Mouse (Mus musculus) left cerebral cortex, postnatal 14 days (tissue): ENCODE results near the gene She. TPM values are rescaled to one million over a fixed set of nuclear protein-coding genes. Genes with fewer than 3 reads are reported as not detected.

Experiments used
- DNase-seq, 2 experiments: peaks; one replicate each; pipeline ENCODE4 v3.0.0; 2021 to 2022; ENCODE audit warnings: low spot score in 2 of 2, mixed read lengths in 1 of 2
- intact Hi-C: fragments of 180-260 bp; cut with DNase I; formaldehyde crosslinking; loops from one replicate; pipeline ENCODE4 v1.15.1; 2025
- total RNA-seq, 2 experiments: library from RNA; stranded (reverse); gene quantifications; 2 replicates each; pipeline ENCODE4 v1.2.3; 2021

She gene
- total RNA-seq, 2 experiments from 2014 or later: 3.6 to 3.7 TPM

GRCm38 (mm10) chr3:89812166-89812565 lies 19.0 kb upstream of the She start:
- DNase-seq: no peak

GRCm38 (mm10) chr3:89814051-89814450 lies 17.1 kb upstream of the She start:
- intact Hi-C loops: no loop called here
- no peak for DNase-seq

More at GRCm38 (mm10) chr3:89812166-89812565, 19.0 kb upstream of the She start:
- intact Hi-C loops: no loop called here

GRCm38 (mm10) chr3:89817056-89817455 lies 14.1 kb upstream of the She start:
- peak in 1 of 2 experiments; percentile 12 for DNase-seq
- intact Hi-C loops: no loop called here

DNA sequence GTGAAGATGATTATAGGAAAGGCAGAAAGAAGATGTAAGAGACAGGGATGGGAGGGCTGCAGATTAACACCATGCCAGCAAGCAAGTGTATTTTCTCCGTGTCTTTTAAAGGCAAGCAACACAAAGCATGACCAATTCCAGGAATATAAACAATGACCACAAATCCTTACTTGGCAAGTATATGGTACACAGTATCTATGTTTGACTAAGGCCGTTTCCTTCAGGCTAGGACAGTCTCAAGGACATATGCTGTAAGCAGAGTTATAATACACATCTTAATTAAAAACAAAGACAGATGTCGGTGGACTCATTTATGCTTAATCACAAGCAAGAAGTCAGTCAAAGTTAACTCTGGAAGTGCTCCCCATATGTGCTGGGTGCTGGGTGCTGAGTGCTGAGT lies 12.6 kb upstream of the She start:
- DNase-seq: no peak
- intact Hi-C loops: no loop called here

- intact Hi-C loops: no loop called here
- DNase-seq: no peak
These were observed 11.3 kb upstream of the She start for GRCm38 (mm10) chr3:89819897-89820296.

- intact Hi-C loops: no loop called here
These were observed 10.7 kb upstream of the She start for GRCm38 (mm10) chr3:89820311-89821095.

DNA sequence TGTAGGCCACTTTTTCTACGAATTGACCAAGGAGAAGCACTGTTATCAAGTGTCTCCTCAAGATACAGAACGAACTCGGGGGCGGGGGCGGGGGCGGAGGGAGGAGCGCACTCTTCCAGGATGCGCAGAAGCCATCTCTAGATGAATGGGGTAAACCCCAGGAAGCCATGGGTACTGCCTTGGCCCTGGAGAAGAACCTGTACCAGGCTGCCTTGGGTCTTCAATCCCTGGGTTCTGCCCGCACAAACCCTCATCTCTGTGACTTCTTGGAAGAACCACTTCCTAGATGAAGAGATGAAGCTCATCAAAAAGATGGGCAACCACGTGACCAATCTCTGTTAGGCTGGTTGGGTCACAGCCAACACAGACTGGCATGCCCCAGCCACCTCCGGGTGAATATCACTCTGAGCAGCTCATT lies 10.1 kb upstream of the She start:
- intact Hi-C loops: no loop called here
- DNase-seq: no peak

More at GRCm38 (mm10) chr3:89820311-89821095, 10.7 kb upstream of the She start:
- DNase-seq: no peak

DNA sequence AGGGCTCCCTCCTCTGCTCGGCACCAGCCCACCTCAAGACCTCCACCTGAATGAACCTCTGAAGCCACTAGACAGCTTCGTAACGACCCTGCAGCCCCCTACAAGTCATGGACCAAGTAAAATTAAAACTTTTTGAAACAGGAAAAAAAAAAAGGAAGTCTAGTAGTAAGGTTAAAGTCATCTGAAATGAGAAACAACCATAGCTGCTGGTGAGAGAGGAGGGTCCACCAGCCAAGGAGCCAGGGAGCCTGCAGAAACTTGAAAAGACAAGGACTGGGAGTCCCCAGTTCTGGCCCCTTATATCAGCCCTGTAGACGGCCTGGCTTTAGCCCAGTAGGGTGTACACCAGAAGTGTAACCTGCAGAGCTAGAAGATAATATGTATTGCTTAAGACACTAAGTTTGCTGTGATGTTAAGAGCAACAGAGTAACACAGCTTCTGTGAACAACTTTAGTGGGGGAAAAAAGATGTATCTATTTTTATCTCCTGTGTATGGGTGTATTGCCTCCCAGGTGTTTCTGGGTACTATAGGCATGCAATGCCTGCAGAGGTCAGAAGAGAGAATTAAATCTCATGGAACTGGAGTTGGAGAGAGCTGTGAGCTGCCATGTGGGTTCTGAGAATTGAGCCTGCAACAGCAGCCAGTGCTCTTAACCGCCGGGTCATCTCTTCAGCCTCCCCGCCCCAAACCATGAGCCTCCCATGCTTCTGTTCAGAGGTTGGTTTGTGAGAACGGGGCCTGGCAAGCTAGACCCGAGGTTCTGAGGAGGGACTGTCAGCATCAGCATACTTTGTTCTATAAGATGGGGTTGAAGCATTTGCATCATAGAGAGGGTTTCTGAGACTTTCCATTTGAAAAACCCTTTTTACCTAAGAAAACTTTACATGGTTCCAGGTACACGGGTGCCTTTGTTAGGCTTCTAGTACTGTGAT lies 9.4 kb upstream of the She start:
- intact Hi-C loops: no loop called here
- DNase-seq: no peak

DNA sequence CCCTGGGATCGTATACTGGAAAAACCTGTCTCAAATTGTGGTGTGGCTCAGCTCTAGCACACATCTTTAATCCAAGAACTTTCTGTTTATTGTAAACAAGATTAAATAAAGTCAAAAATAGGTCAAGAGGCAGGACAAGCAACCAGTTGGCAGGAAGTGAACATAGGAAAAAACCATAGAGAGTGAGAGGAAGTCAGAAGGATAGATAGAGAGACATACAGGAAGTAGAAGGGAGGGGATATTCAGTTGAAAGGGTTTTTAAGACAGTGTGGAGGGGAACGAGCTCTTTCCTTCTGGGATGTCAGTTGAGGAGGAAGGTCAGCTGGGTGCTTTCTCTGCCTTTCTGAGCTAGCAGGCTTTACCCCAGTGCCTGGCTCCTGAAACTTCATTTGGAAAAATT lies 7.6 kb upstream of the She start:
- DNase-seq: no peak
- intact Hi-C loops: no loop called here

DNA sequence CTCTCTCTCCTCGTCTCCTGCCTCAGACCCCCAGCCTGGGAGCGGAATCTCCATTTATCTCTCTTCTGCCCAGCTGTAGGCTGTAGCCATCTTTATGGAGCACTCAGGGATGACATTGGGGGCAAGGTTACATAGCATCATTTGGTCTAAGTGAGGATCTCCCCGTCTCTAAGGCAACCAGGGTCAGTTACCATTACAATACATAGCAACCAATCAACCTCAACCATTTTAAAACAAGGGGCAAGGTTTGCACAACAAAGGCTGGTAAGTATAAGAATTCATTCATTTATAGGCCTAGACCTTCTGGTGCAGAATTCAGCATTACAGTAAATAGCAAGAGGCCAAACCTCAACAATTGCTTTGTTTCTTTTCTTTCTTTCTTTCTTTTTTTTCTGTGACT lies 4.9 kb upstream of the She start:
- DNase-seq: no peak
- intact Hi-C loops: no loop called here

DNA sequence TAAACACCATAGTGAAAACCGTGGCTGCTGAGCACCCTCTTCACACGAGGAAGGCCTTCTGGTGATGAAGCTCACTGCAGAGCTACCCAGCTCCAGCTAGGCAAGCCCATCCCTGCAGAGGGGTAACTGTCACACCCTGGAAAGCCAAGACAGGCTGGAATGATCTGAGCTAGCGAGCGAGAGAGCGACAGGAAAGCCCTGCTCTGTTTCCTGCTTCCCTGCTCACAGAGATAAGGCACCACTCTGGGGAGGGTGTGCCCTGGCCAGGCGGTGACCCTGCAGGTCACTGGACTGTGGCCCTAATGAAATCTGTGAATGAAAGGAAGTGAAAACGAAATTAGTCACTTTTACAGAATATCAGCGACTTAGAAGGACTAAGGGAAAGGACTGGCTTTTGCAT lies 4.2 kb downstream of the She start:
- DNase-seq: no peak
- intact Hi-C loops: no loop called here

DNA sequence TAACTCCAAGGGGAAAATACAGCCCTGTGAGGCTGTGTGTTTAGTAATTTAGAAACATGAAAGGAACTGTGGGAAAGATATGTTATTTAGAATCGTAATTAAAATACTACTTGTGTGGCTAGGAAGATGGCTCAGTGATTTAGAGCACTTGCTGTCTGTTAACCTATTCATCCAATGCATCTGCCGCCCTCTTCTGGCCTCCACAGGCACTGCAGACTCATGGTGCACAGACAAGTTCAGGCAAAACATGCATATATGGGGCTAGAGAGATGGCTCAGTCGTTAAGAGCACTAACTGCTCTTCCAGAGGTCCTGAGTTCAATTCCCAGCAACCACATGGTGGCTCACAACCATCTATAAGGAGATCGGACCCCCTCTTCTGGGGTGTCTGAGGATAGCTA lies 11.1 kb downstream of the She start:
- intact Hi-C loops: no loop called here
- DNase-seq: peak; percentile 28 to 67

DNA sequence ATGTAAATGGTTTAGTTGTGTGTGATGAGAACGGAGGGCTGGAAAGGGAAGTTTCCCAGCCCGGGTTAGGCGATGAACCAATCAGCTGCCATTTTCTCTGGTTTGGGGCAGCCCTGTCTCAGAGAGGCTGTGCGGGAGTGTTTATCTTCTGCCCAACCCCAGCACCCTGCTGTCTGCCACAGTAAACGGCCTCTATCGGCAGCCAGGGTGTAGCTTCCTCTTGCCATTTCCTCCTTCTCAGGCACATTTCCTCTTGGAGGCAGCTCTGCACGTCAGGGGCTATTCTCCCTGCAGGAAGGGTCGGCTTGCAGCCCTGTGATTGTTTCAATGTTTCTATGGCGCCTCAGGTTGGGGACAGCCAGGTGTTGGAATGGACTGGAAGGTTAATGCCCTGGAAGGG lies 12.0 kb downstream of the She start:
- intact Hi-C loops: no loop called here
- no peak for DNase-seq

- no peak for DNase-seq
- intact Hi-C loops: no loop called here
These were observed 14.6 kb downstream of the She start for GRCm38 (mm10) chr3:89845814-89846213.

- no peak for DNase-seq
- intact Hi-C loops: no loop called here
These were observed 16.0 kb downstream of the She start for GRCm38 (mm10) chr3:89847126-89847525.

DNA sequence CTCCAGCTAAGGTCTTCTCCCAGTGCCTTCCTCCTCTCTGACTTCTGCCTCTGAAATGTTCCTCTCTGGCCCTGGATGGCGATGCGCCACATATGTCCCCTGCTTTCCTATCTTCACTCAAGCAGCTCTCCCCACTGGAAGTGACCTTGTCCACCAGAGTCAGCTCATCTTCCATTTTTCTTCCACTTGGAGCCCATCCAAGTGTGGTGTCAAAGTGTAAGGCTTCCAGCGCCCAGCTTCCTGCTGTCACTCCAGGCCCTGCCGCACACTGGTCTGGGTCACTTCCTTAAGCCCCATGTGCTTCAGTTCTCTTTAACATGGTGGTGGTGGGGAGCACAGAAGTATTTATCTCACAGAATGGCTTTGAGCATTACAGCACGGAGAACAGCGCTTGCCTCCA lies 16.4 kb downstream of the She start:
- no peak for DNase-seq
- intact Hi-C loops: no loop called here

DNA sequence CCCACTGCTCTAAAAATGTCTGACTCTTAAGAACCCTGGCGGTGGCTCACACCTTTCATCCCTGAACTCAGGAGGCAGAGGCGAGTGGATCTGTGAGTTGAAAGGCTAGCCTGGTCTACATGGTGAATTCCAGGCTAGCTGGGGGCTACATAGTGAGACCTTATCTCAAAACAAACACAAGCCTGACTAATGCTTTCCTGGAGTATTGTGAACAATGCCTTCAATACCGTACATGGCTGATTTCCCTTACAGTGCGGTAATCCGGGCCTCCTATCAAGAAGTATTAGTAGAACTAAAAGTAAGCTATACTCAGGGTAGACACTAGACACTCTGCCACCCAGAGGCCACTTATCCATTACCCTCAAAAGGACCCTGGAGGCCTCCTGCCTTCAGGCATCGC lies 16.9 kb downstream of the She start:
- intact Hi-C loops: no loop called here
- no peak for DNase-seq

- DNase-seq: no peak
- intact Hi-C loops: loop anchor here (10.0 kb wide), 3 partner anchors 139 to 399 kb away; partner anchors contain the start of genes Adar and Pmvk
These were observed 22.6 kb downstream of the She start for GRCm38 (mm10) chr3:89853752-89854151.

GRCm38 (mm10) chr3:89857353-89857752 lies 26.2 kb downstream of the She start:
- intact Hi-C loops: loop anchor here (10.0 kb wide), 3 partner anchors 143 to 403 kb away; partner anchors contain the start of genes Adar and Pmvk
- no peak for DNase-seq

DNA sequence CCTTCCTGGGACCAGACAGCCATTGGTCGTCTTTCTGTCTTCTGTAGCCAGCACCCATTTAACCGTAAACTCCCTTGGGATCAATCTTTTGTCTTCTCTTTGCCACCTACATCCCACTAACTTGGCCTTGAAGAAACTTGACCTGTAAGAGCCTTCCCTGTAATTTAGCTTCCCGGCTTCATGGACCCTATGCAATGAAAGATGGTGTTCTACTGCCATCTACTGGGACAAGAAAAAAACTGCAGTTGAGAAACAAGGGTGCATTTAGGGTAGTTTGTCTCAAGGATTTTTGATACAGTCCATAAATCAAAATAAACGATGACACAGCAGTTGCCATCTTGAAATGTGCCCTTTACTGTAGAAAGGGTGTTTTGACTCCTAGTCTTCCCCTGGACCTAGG lies 27.0 kb downstream of the She start:
- DNase-seq: peak; percentile 26 to 61
- intact Hi-C loops: loop anchor here (2.0 to 10.0 kb wide), 4 partner anchors 73 to 403 kb away; partner anchors contain the start of genes Adar and Pmvk
